Mouse (Mus musculus) MEL (cell line): Measurements from ENCODE around the gene Susd2.

Source experiments
- BHLHE40 ChIP-seq: IDR thresholded peaks from 2 replicates; pipeline ENCODE4 v1.6.1; 2012; ENCODE audit warnings: low read depth, mild to moderate bottlenecking, inconsistent platforms, low read length, improper control_type of control experiment, borderline replicate concordance
- CHD2 ChIP-seq: IDR thresholded peaks from 2 replicates; pipeline ENCODE4 v1.6.1; 2011; ENCODE audit warnings: low read length, improper control_type of control experiment
- CTCF ChIP-seq, 3 experiments: IDR thresholded peaks in 2 of 3; conservative IDR thresholded peaks in 1 of 3; 2 replicates each; pipeline ENCODE4 v1.5.1; 2011 to 2012; ENCODE audit warnings: low read length in 3 of 3, low read depth in 2 of 3, mild to moderate bottlenecking in 2 of 3, improper control_type of control experiment in 1 of 3, inconsistent platforms in 1 of 3, mixed read lengths in 1 of 3, moderate library complexity in 1 of 3; ENCODE audit not compliant: control insufficient read depth in 1 of 3, insufficient read depth in 1 of 3, poor library complexity in 1 of 3, severe bottlenecking in 1 of 3
- E2F4 ChIP-seq: IDR thresholded peaks from 2 replicates; pipeline ENCODE4 v1.6.1; 2011; ENCODE audit warnings: low read depth, low read length, improper control_type of control experiment, borderline replicate concordance
- GABPA ChIP-seq: IDR thresholded peaks from 2 replicates; pipeline ENCODE4 v1.6.1; 2012; ENCODE audit warnings: low read depth, mild to moderate bottlenecking, inconsistent platforms, low read length, improper control_type of control experiment, moderate library complexity
- MAFK ChIP-seq: IDR thresholded peaks from 2 replicates; pipeline ENCODE4 v1.6.1; 2011; ENCODE audit warnings: low read depth, mild to moderate bottlenecking, low read length, improper control_type of control experiment, borderline replicate concordance
- POLR2AphosphoS2 ChIP-seq: IDR thresholded peaks from 2 replicates; pipeline ENCODE4 v1.6.1; 2011; ENCODE audit warnings: low read length, improper control_type of control experiment
- RCOR1 ChIP-seq: IDR thresholded peaks from 2 replicates; pipeline ENCODE4 v1.6.1; 2012; ENCODE audit warnings: low read depth, mild to moderate bottlenecking, inconsistent platforms, low read length, improper control_type of control experiment
- TAL1 ChIP-seq: IDR thresholded peaks from 2 replicates; pipeline ENCODE4 v1.6.1; 2012; ENCODE audit warnings: mild to moderate bottlenecking, inconsistent platforms, low read length, moderate library complexity, mixed read lengths
- UBTF ChIP-seq: IDR thresholded peaks from 2 replicates; pipeline ENCODE4 v1.6.1; 2012; ENCODE audit warnings: low read depth, mild to moderate bottlenecking, inconsistent platforms, low read length, improper control_type of control experiment, moderate library complexity, borderline replicate concordance; ENCODE audit not compliant: insufficient read depth
- USF1 ChIP-seq: IDR thresholded peaks from 2 replicates; pipeline ENCODE4 v1.6.1; 2014; ENCODE audit warnings: low read depth, mild to moderate bottlenecking, inconsistent platforms, low read length, improper control_type of control experiment, moderate library complexity
- ZC3H11A ChIP-seq: IDR thresholded peaks from 2 replicates; pipeline ENCODE4 v1.6.1; 2012; ENCODE audit warnings: low read depth, mild to moderate bottlenecking, inconsistent platforms, low read length, improper control_type of control experiment

- TF ChIP-seq CTCF (IDR thresholded peaks at IDR 0.05 in 2 of 3, conservative IDR thresholded peaks at IDR 0.05 in 1 of 3; ENCODE audit: control insufficient read depth in 1 of 3, insufficient read depth in 1 of 3, low read depth in 2 of 3, low read length in 3 of 3, poor library complexity in 1 of 3, severe bottlenecking in 1 of 3): no peak
- no peak for TF ChIP-seq CHD2
- no peak for TF ChIP-seq MAFK
- TF ChIP-seq E2F4: no peak
- no peak for TF ChIP-seq TAL1
- TF ChIP-seq UBTF: no peak
- no peak for TF ChIP-seq GABPA
- no peak for TF ChIP-seq USF1
- TF ChIP-seq BHLHE40: no peak
- no peak for TF ChIP-seq POLR2AphosphoS2
- no peak for TF ChIP-seq RCOR1
- no peak for TF ChIP-seq ZC3H11A
Measured at GRCm38 (mm10) chr10:75676819-75677565, 33.2 kb upstream of the Susd2 start.
